Mouse (Mus musculus): Measurements from ENCODE around the gene Bend7. TPM values are rescaled to one million over a fixed set of nuclear protein-coding genes. Genes with fewer than 3 reads are reported as not detected.

Bend7 gene
- total RNA-seq, 2 experiments from 2014 or later: 1.5 to 2.3 TPM

GRCm38 (mm10) chr2:4782401-4782800 lies 64.8 kb downstream of the Bend7 start:
- DNase-seq (ENCODE audit: low spot score): no peak

GRCm38 (mm10) chr2:4782809-4783641 lies 65.4 kb downstream of the Bend7 start:
- DNase-seq (ENCODE audit: low spot score): no peak

- DNase-seq (ENCODE audit: low spot score): no peak
Observed at GRCm38 (mm10) chr2:4784012-4784411, 66.4 kb downstream of the Bend7 start.

GRCm38 (mm10) chr2:4785016-4785415 lies 67.4 kb downstream of the Bend7 start:
- no peak for DNase-seq (ENCODE audit: low spot score)

- no peak for DNase-seq (ENCODE audit: low spot score)
Observed at GRCm38 (mm10) chr2:4787223-4787622, 69.6 kb downstream of the Bend7 start.

GRCm38 (mm10) chr2:4791646-4792045 lies 74.0 kb downstream of the Bend7 start:
- DNase-seq (ENCODE audit: low spot score): no peak

GRCm38 (mm10) chr2:4792554-4792953 lies 74.9 kb downstream of the Bend7 start:
- DNase-seq (ENCODE audit: low spot score): no peak

- no peak for DNase-seq (ENCODE audit: low spot score)
Observed at GRCm38 (mm10) chr2:4802395-4803176, 85.0 kb downstream of the Bend7 start.

GRCm38 (mm10) chr2:4816308-4816707 lies 98.7 kb downstream of the Bend7 start:
- DNase-seq (ENCODE audit: low spot score): no peak

GRCm38 (mm10) chr2:4817678-4818077 lies 100.0 kb downstream of the Bend7 start:
- DNase-seq (ENCODE audit: low spot score): no peak

- no peak for DNase-seq (ENCODE audit: low spot score)
Observed at GRCm38 (mm10) chr2:4820230-4820629, 102.6 kb downstream of the Bend7 start.

- DNase-seq (ENCODE audit: low spot score): no peak
Observed at GRCm38 (mm10) chr2:4824067-4824466, 106.4 kb downstream of the Bend7 start.

GRCm38 (mm10) chr2:4828032-4828431 lies 110.4 kb downstream of the Bend7 start:
- DNase-seq (ENCODE audit: low spot score): no peak

- DNase-seq (ENCODE audit: low spot score): no peak
Observed at GRCm38 (mm10) chr2:4828446-4828997, 110.9 kb downstream of the Bend7 start.

- DNase-seq (ENCODE audit: low spot score): no peak
Observed at GRCm38 (mm10) chr2:4829007-4829406, 111.4 kb downstream of the Bend7 start.

- DNase-seq (ENCODE audit: low spot score): no peak
Observed at GRCm38 (mm10) chr2:4829489-4830065, 111.9 kb downstream of the Bend7 start.

GRCm38 (mm10) chr2:4831493-4831892 lies 113.9 kb downstream of the Bend7 start:
- no peak for DNase-seq (ENCODE audit: low spot score)

- DNase-seq (ENCODE audit: low spot score): no peak
Observed at GRCm38 (mm10) chr2:4832166-4832565, 114.5 kb downstream of the Bend7 start.

- DNase-seq (ENCODE audit: low spot score): no peak
Observed at GRCm38 (mm10) chr2:4849449-4849848, 131.8 kb downstream of the Bend7 start.
